Mouse (Mus musculus) kidney, adult 2 months (tissue): ENCODE measurements around the gene Pikfyve.

Experiments
- CTCF ChIP-seq: fragments of 200-500 bp; conservative IDR thresholded peaks from 2 replicates; pipeline ENCODE4 v1.5.1; 2011; ENCODE audit warnings: low read depth, mild to moderate bottlenecking, control low read depth, low read length, moderate library complexity, mixed read lengths; ENCODE audit not compliant: insufficient read depth, insufficient read length
- POLR2A ChIP-seq: fragments of 200-500 bp; IDR thresholded peaks from one replicate; pipeline ENCODE4 v1.6.1; 2011; ENCODE audit warnings: low read depth, low read length, control low read depth

GRCm38 (mm10) chr1:65144783-65145182 lies 41.7 kb upstream of the Pikfyve start:
- no peak for TF ChIP-seq CTCF
- no peak for TF ChIP-seq POLR2A
